Mouse (Mus musculus): Measurements from ENCODE around the gene Rnaseh2a.

GRCm38 (mm10) chr8:84985049-84985683, 15.6 kb upstream of the Rnaseh2a start:
- TF ChIP-seq CTCF (IDR thresholded peaks at IDR 0.05; ENCODE audit: low read depth, low read length), result no peak
- TF ChIP-seq TAL1 (conservative IDR thresholded peaks at IDR 0.05; ENCODE audit: low read depth, low read length), result no peak
- TF ChIP-seq GATA1 (IDR thresholded peaks at IDR 0.05; ENCODE audit: borderline replicate concordance, low read length), result no peak
- TF ChIP-seq POLR2AphosphoS5 (IDR thresholded peaks at IDR 0.05; ENCODE audit: insufficient replicate concordance, low read depth, low read length), result no peak
- no peak for TF ChIP-seq GATA2 (IDR thresholded peaks at IDR 0.05; ENCODE audit: borderline replicate concordance, low read depth, low read length)
